Mouse (Mus musculus) G1E-ER4 (cell line): ENCODE results near the gene Gata3. TPM values are rescaled to one million over a fixed set of nuclear protein-coding genes. Genes with fewer than 3 reads are reported as not detected.

Source experiments
- GATA1 ChIP-seq: IDR thresholded peaks from one replicate; pipeline ENCODE4 v1.8.0; 2012; ENCODE audit warnings: low read length, inconsistent platforms
- polyA plus RNA-seq: library from polyadenylated mRNA; stranded (reverse); fragments of >175 nt; gene quantifications from 2 replicates; pipeline ENCODE4 v1.2.3, GENCODE M21; 2012

Gene Gata3
- polyA plus RNA-seq, 1 experiment, result 9.1 TPM

DNA sequence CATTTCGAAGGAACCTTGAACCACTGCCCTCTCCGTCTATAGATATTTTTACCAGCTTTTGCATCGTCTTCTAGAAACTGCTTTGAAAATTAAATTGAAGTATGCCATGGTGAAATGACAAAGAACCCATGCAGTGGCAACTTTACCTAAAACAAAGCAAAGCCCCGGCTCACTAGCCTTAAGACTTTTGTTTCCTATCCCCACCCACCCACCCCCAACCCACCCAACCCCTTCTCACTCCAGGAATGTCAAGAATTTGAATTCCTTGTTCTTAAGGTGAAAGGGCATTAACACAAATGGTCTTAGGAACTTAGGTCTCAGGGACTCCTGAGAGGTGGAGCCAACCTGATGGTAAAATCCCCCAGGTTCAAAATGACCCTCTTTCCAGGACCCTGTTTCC, 34.0 kb downstream of the Gata3 start:
- no peak for TF ChIP-seq GATA1

DNA sequence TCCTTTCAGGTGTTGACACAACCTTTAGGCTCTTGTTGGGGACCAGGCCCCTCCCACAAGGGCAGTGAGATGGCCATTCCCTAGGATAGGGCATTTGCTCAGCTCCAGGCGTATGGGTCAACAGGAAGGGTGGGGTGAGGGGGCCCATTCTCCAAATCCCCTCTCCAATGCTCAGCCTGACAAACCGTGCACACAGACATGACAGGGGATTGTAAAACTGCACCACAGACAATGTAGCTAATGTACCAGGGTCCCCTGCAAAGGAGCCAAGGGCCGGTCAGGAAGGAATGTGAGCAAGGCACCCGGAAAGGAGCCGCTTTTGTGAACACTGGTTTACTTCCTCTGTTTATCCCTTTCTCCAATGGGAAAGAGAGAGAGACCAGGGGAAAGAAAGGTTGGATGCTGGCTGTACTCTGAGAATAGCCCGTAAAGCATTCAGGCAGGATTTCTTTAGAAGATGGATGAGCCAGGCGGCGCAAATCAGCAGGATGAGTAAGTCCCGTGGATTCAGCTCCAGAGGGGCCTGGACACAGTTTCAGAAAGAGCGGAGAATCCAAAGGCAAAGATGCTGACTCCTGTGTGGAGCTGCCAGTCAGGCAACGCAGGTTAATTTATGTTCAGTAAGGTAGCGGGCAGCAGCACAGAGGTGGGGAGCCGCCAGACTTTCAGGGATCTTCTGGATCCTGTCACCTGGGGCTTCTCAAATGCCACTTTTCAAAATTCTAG, 36.8 kb downstream of the Gata3 start:
- no peak for TF ChIP-seq GATA1

DNA sequence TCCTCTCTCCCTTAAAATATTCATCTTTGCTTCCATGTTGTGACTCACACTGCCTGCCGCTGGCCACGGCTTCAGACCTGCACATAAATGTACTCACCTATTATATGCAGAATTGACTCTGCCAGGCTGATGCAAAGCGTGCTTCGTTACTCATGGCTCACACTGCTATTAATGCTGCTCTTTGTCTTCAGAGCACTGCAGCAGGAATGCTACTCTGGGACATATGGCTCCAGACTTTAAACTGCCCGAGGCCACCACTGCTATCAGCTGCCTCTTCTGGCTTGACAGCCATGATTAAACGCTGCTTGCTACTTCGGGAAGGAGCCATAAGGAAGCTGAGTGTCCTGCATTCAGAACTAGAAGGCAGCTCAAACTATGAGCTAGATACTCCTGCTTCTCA, 54.6 kb downstream of the Gata3 start:
- no peak for TF ChIP-seq GATA1

DNA sequence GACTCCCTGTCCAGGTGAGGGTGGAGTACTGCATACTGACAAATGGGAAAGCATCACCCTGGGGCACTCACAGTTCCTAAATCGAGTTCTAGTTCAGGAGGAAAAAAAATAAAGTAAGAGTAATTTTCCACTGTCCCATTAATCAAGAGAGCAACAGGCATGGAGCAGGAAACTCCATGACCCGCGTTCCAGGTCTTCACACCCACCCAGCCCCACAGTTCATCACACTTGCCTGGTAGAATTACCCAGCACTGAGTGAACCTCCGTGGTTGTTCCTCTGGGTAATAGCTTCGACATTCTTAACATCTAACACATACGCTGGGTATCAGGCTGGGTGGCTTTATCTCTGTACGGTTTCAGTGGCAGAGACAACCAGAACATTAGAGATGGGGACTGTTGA, 56.1 kb downstream of the Gata3 start:
- no peak for TF ChIP-seq GATA1

DNA sequence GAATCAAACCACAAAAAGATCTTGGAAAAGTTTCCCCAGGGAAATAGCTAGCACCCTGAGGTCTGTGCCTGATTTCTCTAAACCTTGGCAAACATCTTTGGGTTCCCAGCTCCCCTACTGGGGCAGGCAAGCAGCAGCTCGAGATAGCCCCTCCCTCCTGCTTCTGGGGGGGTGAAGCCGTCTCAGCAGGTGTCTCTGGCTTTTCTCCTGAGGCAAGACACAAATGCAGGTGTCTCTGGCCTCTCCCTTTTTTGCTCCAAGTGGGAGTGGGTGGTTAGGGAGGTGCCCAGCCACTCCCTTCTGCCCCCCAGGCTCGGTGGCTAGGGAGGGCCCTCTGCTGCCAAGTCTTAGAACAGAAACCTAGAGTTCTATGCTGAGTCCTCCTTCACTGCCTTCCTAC, 62.2 kb downstream of the Gata3 start:
- no peak for TF ChIP-seq GATA1

DNA sequence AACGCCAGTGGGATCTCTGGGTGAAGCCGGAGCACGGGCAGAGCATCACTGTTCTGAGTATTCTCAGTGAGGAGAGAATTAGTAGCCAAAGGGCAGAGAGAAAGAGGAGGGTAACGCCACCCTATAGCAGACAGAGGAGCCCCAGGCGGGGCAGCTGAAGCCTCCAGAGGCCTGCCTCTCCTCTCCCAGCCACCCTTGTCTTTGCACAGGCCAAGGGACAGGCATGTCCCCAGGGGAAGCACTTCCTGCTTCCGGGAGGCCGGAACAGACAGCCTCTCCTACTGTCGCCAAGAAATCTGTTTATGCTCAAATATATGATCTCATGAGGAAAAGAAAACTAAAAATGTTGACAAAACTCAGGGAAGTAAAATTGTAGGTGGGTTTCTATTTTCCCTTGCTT, 69.2 kb downstream of the Gata3 start:
- TF ChIP-seq GATA1, result no peak

DNA sequence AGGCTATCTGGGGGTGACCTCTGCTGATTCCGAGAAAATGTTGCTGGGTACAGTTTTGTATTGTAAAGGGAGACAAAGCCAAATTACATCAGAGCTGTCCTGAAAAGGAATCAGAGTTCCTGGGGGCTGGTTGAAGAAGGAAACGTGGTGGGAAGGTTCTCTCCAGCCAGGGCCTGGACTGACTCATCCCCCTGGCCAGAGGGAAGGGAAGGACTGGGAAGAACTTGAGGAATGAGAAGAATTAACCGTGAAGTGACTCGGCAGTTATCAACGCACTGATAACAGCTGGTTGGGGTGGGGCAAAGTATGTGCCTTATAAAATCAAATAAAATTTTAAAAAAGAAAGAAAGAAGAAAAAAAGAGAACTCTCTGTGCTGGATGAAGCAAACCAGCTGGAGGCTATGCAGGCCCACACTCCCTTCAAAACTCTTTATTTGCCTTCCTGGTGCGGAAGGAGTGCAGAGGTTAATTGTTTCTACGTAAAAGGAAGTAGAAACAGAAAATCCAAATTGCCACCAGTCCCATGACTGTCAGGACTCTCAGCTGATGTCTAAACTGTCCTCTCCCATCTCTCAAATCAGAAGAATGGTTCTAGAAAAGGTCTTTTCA, 71.6 kb downstream of the Gata3 start:
- no peak for TF ChIP-seq GATA1

Other genes starting within 250 kb of the Gata3 start
- gene 4930412O13Rik, start 8.8 kb downstream of the Gata3 start, polyA plus RNA-seq, result not detected in 2 replicates
- gene 9230102O04Rik, start 494 bp downstream of the Gata3 start, polyA plus RNA-seq, result 0.28 and 1.6 TPM in 2 replicates
- gene Taf3, start 158.6 kb upstream of the Gata3 start, polyA plus RNA-seq, result 20.1 and 24.6 TPM in 2 replicates
- gene Atp5c1, start 190.5 kb upstream of the Gata3 start, polyA plus RNA-seq, result 25.2 and 39.2 TPM in 2 replicates
- 0.83 and 3.4 TPM in 2 replicates for gene Kin, start 190.6 kb upstream of the Gata3 start, polyA plus RNA-seq
- gene Itih2, start 241.4 kb upstream of the Gata3 start, polyA plus RNA-seq, result not detected in 2 replicates